Mouse (Mus musculus) lung, postnatal 36 days (tissue): ENCODE results near the gene Epc2.

ENCODE experiments used
- DNase-seq: peaks from one replicate; pipeline ENCODE4 v3.0.0; 2022; ENCODE audit warnings: mixed read lengths

The Epc2 gene

GRCm38 (mm10) chr2:49450931-49451636 is at the start of gene Epc2:
Gene Epc2, plus strand, starts transcription at chr2:49451486.
- peak; percentile 82 for DNase-seq

- no peak for DNase-seq
These were observed 45.3 kb upstream of the Epc2 start for GRCm38 (mm10) chr2:49405954-49406353.

- DNase-seq, result peak; percentile 11
These were observed 39.6 kb upstream of the Epc2 start for GRCm38 (mm10) chr2:49411685-49412084.

- DNase-seq, result no peak
These were observed 38.7 kb upstream of the Epc2 start for GRCm38 (mm10) chr2:49412576-49412975.

GRCm38 (mm10) chr2:49415868-49416267 is 35.4 kb upstream of the Epc2 start:
- DNase-seq, result no peak

GRCm38 (mm10) chr2:49417018-49417604 is 34.2 kb upstream of the Epc2 start:
- DNase-seq, result peak; percentile 33

- DNase-seq, result peak; percentile 6
These were observed 30.9 kb upstream of the Epc2 start for GRCm38 (mm10) chr2:49420396-49420795.

- no peak for DNase-seq
These were observed 27.4 kb upstream of the Epc2 start for GRCm38 (mm10) chr2:49423857-49424256.

- DNase-seq, result peak; percentile 41
These were observed 26.5 kb upstream of the Epc2 start for GRCm38 (mm10) chr2:49424788-49425187.

GRCm38 (mm10) chr2:49426175-49426574 is 25.1 kb upstream of the Epc2 start:
- no peak for DNase-seq

GRCm38 (mm10) chr2:49431015-49431414 is 20.3 kb upstream of the Epc2 start:
- no peak for DNase-seq

GRCm38 (mm10) chr2:49433211-49433610 is 18.1 kb upstream of the Epc2 start:
- DNase-seq, result no peak

GRCm38 (mm10) chr2:49446238-49446637 is 5.0 kb upstream of the Epc2 start:
- DNase-seq, result peak; percentile 22

GRCm38 (mm10) chr2:49447586-49448475 is 3.5 kb upstream of the Epc2 start:
- DNase-seq, result peak; percentile 17

- no peak for DNase-seq
These were observed 819 bp upstream of the Epc2 start for GRCm38 (mm10) chr2:49450467-49450866.

GRCm38 (mm10) chr2:49451637-49452211 is 438 bp downstream of the Epc2 start:
- peak; percentile 95 for DNase-seq

GRCm38 (mm10) chr2:49452451-49453081 is 1.3 kb downstream of the Epc2 start:
- peak; percentile 90 for DNase-seq

GRCm38 (mm10) chr2:49457797-49458196 is 6.5 kb downstream of the Epc2 start:
- DNase-seq, result no peak

GRCm38 (mm10) chr2:49465672-49466222 is 14.5 kb downstream of the Epc2 start:
- DNase-seq, result no peak

- DNase-seq, result no peak
These were observed 15.8 kb downstream of the Epc2 start for GRCm38 (mm10) chr2:49467038-49467437.

GRCm38 (mm10) chr2:49471188-49471587 is 19.9 kb downstream of the Epc2 start:
- DNase-seq, result no peak

- DNase-seq, result no peak
These were observed 20.5 kb downstream of the Epc2 start for GRCm38 (mm10) chr2:49471641-49472355.
